Mouse (Mus musculus) limb, embryonic 15.5 days (tissue): Measurements from ENCODE around the gene Hdc. TPM values are rescaled to one million over a fixed set of nuclear protein-coding genes. Genes with fewer than 3 reads are reported as not detected.

Experiments
- ATAC-seq: fragments of 200-750 bp; cut with Nextera tagmentation; 2 replicates; pipeline ENCODE4 v1.8.0; 2017; ENCODE audit warnings: low read depth, moderate TSS enrichment; ENCODE audit not compliant: insufficient number of reproducible peaks, low FRiP score, low TSS enrichment
- H3K27ac ChIP-seq: fragments of 300-500 bp; sonication (generic); 2 replicates; pipeline ENCODE4 v1.5.1; 2015; ENCODE audit warnings: moderate library complexity, mild to moderate bottlenecking, inconsistent platforms
- H3K27me3 ChIP-seq: fragments of 300-500 bp; sonication (generic); 2 replicates; pipeline ENCODE4 v1.6.1; 2015; ENCODE audit warnings: inconsistent platforms
- H3K36me3 ChIP-seq: fragments of 300-500 bp; sonication (generic); 2 replicates; pipeline ENCODE4 v1.6.1; 2015; ENCODE audit warnings: inconsistent platforms
- H3K4me1 ChIP-seq: fragments of 300-500 bp; sonication (generic); 2 replicates; pipeline ENCODE4 v1.6.1; 2015; ENCODE audit warnings: inconsistent platforms
- H3K4me2 ChIP-seq: fragments of 300-500 bp; sonication (generic); 2 replicates; pipeline ENCODE4 v1.6.1; 2015; ENCODE audit warnings: mild to moderate bottlenecking, inconsistent platforms
- H3K4me3 ChIP-seq: fragments of 300-500 bp; sonication (generic); 2 replicates; pipeline ENCODE4 v1.5.1; 2015; ENCODE audit warnings: mild to moderate bottlenecking, inconsistent platforms
- H3K9ac ChIP-seq: fragments of 300-500 bp; sonication (generic); 2 replicates; pipeline ENCODE4 v1.6.1; 2015; ENCODE audit warnings: inconsistent platforms
- H3K9me3 ChIP-seq: fragments of 300-500 bp; sonication (generic); 2 replicates; pipeline ENCODE4 v1.6.1; 2016; ENCODE audit warnings: inconsistent platforms
- WGBS: fragments of 180-500 bp; shearing (Covaris S2); methylation state at CpG from one replicate; pipeline ENCODE4 v1.1.7; 2015; 5-methylcytosine and 5-hydroxymethylcytosine counted together
- polyA plus RNA-seq: library from polyadenylated mRNA; unstranded; fragments of >200 nt; fragmentation: Nextera tagmentation; extraction: Ambion mirVana; gene quantifications from 2 replicates; pipeline ENCODE4 v1.2.1, GENCODE M21; 2015

The Hdc gene
- 151 and 153 TPM in 2 replicates for polyA plus RNA-seq

GRCm38 (mm10) chr2:126619249-126619704, at the start of gene Hdc:
Gene Hdc, minus strand, starts transcription at chr2:126619299.
- Histone ChIP-seq H3K36me3 (no peaks in the 10 kb centered on the region), H3K4me3 (no peak within 1 kb of the TSS), H3K27me3 (no peaks in the 10 kb centered on the region), H3K4me1 (no peaks in the 10 kb centered on the region), H3K9ac (no peak within 1 kb of the TSS), H3K4me2 (no peak within 1 kb of the TSS), H3K27ac (no peak within 1 kb of the TSS), H3K9me3 (no peaks in the 10 kb centered on the region)
- 77% methylated on average over 14 of the region's 14 CpGs for WGBS
- ATAC-seq, result no peak

DNA sequence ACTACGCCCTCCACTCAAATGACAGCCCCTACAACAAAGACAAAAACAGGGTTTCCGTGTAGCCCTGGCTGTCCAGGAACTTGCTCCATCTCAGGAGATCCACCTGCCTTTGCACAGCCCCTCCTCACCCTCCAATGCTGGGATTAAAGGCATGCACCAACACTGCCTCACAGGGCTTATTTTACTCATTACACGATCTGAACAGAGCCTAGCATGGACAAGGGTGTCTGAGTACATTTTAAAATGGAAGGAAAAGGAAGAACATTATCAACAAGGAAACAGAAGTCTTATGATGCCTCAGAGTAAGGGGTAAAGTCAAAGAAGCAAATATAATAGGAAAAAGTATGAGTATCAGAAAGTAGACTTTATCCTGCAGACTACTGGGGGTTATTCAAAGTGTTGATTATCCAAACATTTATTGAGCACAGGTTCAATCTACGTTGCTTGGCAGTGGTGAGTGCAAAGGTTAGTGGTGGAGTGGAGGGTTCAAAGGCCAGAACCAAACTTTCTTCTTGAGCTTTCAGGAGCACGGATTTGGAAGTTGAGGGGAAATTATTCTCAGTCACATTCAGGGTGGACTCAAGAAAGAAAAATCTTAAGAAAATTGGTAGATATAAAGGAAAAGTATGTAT, 49.6 kb upstream of the Hdc start:
- H3K27ac ChIP-seq, result no peak overlapping the region
- ATAC-seq, result no peak
- H3K9me3 ChIP-seq, result no peaks in the 10 kb centered on the region
- 89% methylated on average over 5 of the region's 5 CpGs for WGBS
- H3K4me3 ChIP-seq, result no peak overlapping the region
- peaks cover 11% of the 10 kb centered on the region for H3K4me1 ChIP-seq
- H3K9ac ChIP-seq, result no peak overlapping the region
- no peaks in the 10 kb centered on the region for H3K27me3 ChIP-seq
- H3K36me3 ChIP-seq, result no peaks in the 10 kb centered on the region
- H3K4me2 ChIP-seq, result no peak overlapping the region

- H3K4me1 ChIP-seq, result no peaks in the 10 kb centered on the region
- no peak for ATAC-seq
- WGBS, result 67% methylated on average over 3 of the region's 3 CpGs
- H3K36me3 ChIP-seq, result no peaks in the 10 kb centered on the region
- no peak overlapping the region for H3K9ac ChIP-seq
- no peak overlapping the region for H3K4me3 ChIP-seq
- H3K27ac ChIP-seq, result 0 out of 2 replicates have a peak overlapping the region, but pooled peaks have one; percentile 43
- no peak overlapping the region for H3K4me2 ChIP-seq
- H3K9me3 ChIP-seq, result no peaks in the 10 kb centered on the region
- H3K27me3 ChIP-seq, result no peaks in the 10 kb centered on the region
These were observed 46.9 kb upstream of the Hdc start for GRCm38 (mm10) chr2:126665984-126666383.

- H3K4me2 ChIP-seq, result no peak overlapping the region
- no peaks in the 10 kb centered on the region for H3K4me1 ChIP-seq
- ATAC-seq, result no peak
- no peak overlapping the region for H3K9ac ChIP-seq
- no peak overlapping the region for H3K4me3 ChIP-seq
- no peaks in the 10 kb centered on the region for H3K27me3 ChIP-seq
- no peak overlapping the region for H3K27ac ChIP-seq
- 55% methylated on average over 4 of the region's 4 CpGs for WGBS
- H3K9me3 ChIP-seq, result no peaks in the 10 kb centered on the region
- H3K36me3 ChIP-seq, result no peaks in the 10 kb centered on the region
These were observed 44.4 kb upstream of the Hdc start for GRCm38 (mm10) chr2:126663481-126663880.

GRCm38 (mm10) chr2:126652929-126653328, 33.8 kb upstream of the Hdc start:
- no peaks in the 10 kb centered on the region for H3K27me3 ChIP-seq
- H3K36me3 ChIP-seq, result peaks cover 40% of the 10 kb centered on the region
- H3K9ac ChIP-seq, result no peak overlapping the region
- no peaks in the 10 kb centered on the region for H3K9me3 ChIP-seq
- no peaks in the 10 kb centered on the region for H3K4me1 ChIP-seq
- no peak for ATAC-seq
- WGBS, result 87% methylated on average over 4 of the region's 4 CpGs
- no peak overlapping the region for H3K4me3 ChIP-seq
- H3K4me2 ChIP-seq, result no peak overlapping the region
- H3K27ac ChIP-seq, result no peak overlapping the region

DNA sequence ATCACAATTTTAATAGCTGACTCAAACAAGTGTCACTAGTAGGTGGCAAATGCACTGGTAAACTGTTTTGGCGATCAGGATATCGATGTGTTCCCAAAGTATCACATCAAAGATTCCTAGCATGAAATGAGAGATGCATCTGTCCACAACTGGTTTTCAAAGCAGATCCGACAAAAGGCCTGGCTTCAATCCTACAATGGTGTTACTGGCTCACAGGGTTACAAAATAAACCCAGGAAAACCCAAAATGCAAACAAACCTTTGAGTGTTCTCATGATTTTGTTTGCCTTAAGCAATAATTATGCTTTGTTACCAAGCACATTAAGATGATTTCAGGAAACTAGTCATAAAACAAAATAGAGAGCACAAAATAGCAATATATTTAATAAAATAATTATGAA, 28.7 kb upstream of the Hdc start:
- Histone ChIP-seq H3K9ac (no peak overlapping the region), H3K36me3 (peaks cover 63% of the 10 kb centered on the region), H3K27me3 (no peaks in the 10 kb centered on the region), H3K4me2 (no peak overlapping the region), H3K4me3 (no peak overlapping the region), H3K9me3 (no peaks in the 10 kb centered on the region), H3K27ac (no peak overlapping the region), H3K4me1 (no peaks in the 10 kb centered on the region)
- 61% methylated on average over 3 of the region's 3 CpGs for WGBS
- ATAC-seq, result no peak

- Histone ChIP-seq H3K36me3 (peaks cover 55% of the 10 kb centered on the region), H3K4me3 (no peak overlapping the region), H3K9ac (no peak overlapping the region), H3K27ac (no peak overlapping the region), H3K4me1 (no peaks in the 10 kb centered on the region), H3K9me3 (no peaks in the 10 kb centered on the region), H3K27me3 (no peaks in the 10 kb centered on the region), H3K4me2 (no peak overlapping the region)
- WGBS, result 92% methylated on average over 5 of the region's 5 CpGs
- ATAC-seq, result no peak
These were observed 27.4 kb upstream of the Hdc start for GRCm38 (mm10) chr2:126646461-126646860.

- H3K4me2 ChIP-seq, result no peak overlapping the region
- no peaks in the 10 kb centered on the region for H3K27me3 ChIP-seq
- H3K4me1 ChIP-seq, result no peaks in the 10 kb centered on the region
- no peak for ATAC-seq
- H3K4me3 ChIP-seq, result no peak overlapping the region
- no peak overlapping the region for H3K9ac ChIP-seq
- peaks cover 62% of the 10 kb centered on the region for H3K36me3 ChIP-seq
- H3K9me3 ChIP-seq, result no peaks in the 10 kb centered on the region
- no peak overlapping the region for H3K27ac ChIP-seq
- WGBS, result 94% methylated on average over 1 of the region's 1 CpGs
These were observed 25.7 kb upstream of the Hdc start for GRCm38 (mm10) chr2:126644768-126645167.

- no peak overlapping the region for H3K27ac ChIP-seq
- H3K9ac ChIP-seq, result no peak overlapping the region
- H3K4me1 ChIP-seq, result no peaks in the 10 kb centered on the region
- peaks cover 52% of the 10 kb centered on the region for H3K36me3 ChIP-seq
- H3K9me3 ChIP-seq, result no peaks in the 10 kb centered on the region
- WGBS, result 89% methylated on average over 2 of the region's 2 CpGs
- no peak overlapping the region for H3K4me2 ChIP-seq
- no peak for ATAC-seq
- no peaks in the 10 kb centered on the region for H3K27me3 ChIP-seq
- no peak overlapping the region for H3K4me3 ChIP-seq
These were observed 21.2 kb upstream of the Hdc start for GRCm38 (mm10) chr2:126640298-126640697.

GRCm38 (mm10) chr2:126635939-126636823, 17.1 kb upstream of the Hdc start:
- Histone ChIP-seq H3K9me3 (no peaks in the 10 kb centered on the region), H3K9ac (no peak overlapping the region), H3K27ac (no peak overlapping the region), H3K4me1 (no peaks in the 10 kb centered on the region), H3K27me3 (no peaks in the 10 kb centered on the region), H3K36me3 (peaks cover 35% of the 10 kb centered on the region), H3K4me3 (no peak overlapping the region), H3K4me2 (no peak overlapping the region)
- 76% methylated on average over 12 of the region's 12 CpGs for WGBS
- no peak for ATAC-seq

DNA sequence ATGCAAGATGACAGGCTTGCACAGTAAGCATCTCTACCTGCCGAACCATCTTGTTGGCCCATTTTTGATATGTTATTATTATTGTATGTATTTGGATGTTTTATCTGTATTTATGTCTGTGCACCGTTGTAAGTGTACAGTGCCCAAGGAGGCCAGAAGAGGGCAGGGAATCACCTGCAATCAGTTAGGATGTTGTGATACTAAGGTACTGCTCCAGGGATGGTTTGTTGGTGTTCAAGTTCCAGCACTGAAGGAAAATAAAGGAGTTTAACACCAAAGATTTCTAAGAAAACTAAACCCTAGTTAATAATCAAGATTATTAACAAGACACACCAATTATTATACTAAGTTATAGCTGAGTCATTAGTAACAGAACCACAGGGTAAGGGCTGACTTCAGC, 14.1 kb upstream of the Hdc start:
- Histone ChIP-seq H3K9ac (no peak overlapping the region), H3K27me3 (no peaks in the 10 kb centered on the region), H3K9me3 (no peaks in the 10 kb centered on the region), H3K4me2 (no peak overlapping the region), H3K27ac (no peak overlapping the region), H3K4me1 (peaks cover 10% of the 10 kb centered on the region; the same call in 1 of the 2 replicates), H3K36me3 (peaks cover 20% of the 10 kb centered on the region), H3K4me3 (no peak overlapping the region)
- no peak for ATAC-seq
- 91% methylated on average over 2 of the region's 2 CpGs for WGBS

GRCm38 (mm10) chr2:126628455-126628995, 9.4 kb upstream of the Hdc start:
- no peak overlapping the region for H3K9ac ChIP-seq
- H3K4me2 ChIP-seq, result no peak overlapping the region
- ATAC-seq, result no peak
- peaks cover 17% of the 10 kb centered on the region; the same call in 1 of the 2 replicates for H3K4me1 ChIP-seq
- no peak overlapping the region for H3K4me3 ChIP-seq
- no peaks in the 10 kb centered on the region for H3K9me3 ChIP-seq
- peak overlapping the region; percentile 39; the same call in 1 of the 2 replicates for H3K27ac ChIP-seq
- H3K36me3 ChIP-seq, result peaks cover 11% of the 10 kb centered on the region; the same call in 1 of the 2 replicates
- H3K27me3 ChIP-seq, result no peaks in the 10 kb centered on the region
- 31% methylated on average over 9 of the region's 9 CpGs for WGBS
